Mouse (Mus musculus) limb, embryonic 13.5 days (tissue): ENCODE data around the gene Aatk. TPM values are rescaled to one million over a fixed set of nuclear protein-coding genes. Genes with fewer than 3 reads are reported as not detected.
A peak's percentile ranks its signal among the peaks of the same experiment; 100 is the strongest.

ENCODE experiments used
- ATAC-seq: fragments of 200-750 bp; cut with Nextera tagmentation; 2 replicates; pipeline ENCODE4 v1.8.0; 2017; ENCODE audit warnings: low read depth, moderate number of reproducible peaks, moderate TSS enrichment; ENCODE audit not compliant: low FRiP score
- H3K27ac ChIP-seq: fragments of 300-500 bp; sonication (generic); 2 replicates; pipeline ENCODE4 v1.5.1; 2015; ENCODE audit warnings: inconsistent platforms, mild to moderate bottlenecking, moderate library complexity
- H3K27me3 ChIP-seq: fragments of 300-500 bp; sonication (generic); 2 replicates; pipeline ENCODE4 v1.6.1; 2015; ENCODE audit warnings: mild to moderate bottlenecking, inconsistent platforms
- H3K36me3 ChIP-seq: fragments of 300-500 bp; sonication (generic); 2 replicates; pipeline ENCODE4 v1.6.1; 2015; ENCODE audit warnings: inconsistent platforms, mild to moderate bottlenecking, moderate library complexity
- H3K4me1 ChIP-seq: fragments of 300-500 bp; sonication (generic); 2 replicates; pipeline ENCODE4 v1.6.1; 2015; ENCODE audit warnings: inconsistent platforms
- H3K4me2 ChIP-seq: fragments of 300-500 bp; sonication (generic); replicated peaks from 2 replicates; pipeline ENCODE4 v1.6.1; 2015; ENCODE audit warnings: inconsistent platforms, mild to moderate bottlenecking, moderate library complexity
- H3K4me3 ChIP-seq: fragments of 300-500 bp; sonication (generic); 2 replicates; pipeline ENCODE4 v1.5.1; 2015; ENCODE audit warnings: moderate library complexity, mild to moderate bottlenecking, inconsistent platforms
- H3K9ac ChIP-seq: fragments of 300-500 bp; sonication (generic); 2 replicates; pipeline ENCODE4 v1.6.1; 2015; ENCODE audit warnings: mild to moderate bottlenecking, inconsistent platforms
- H3K9me3 ChIP-seq: fragments of 300-500 bp; sonication (generic); 2 replicates; pipeline ENCODE4 v1.6.1; 2016; ENCODE audit warnings: inconsistent platforms
- WGBS: fragments of 180-500 bp; shearing (Covaris S2); methylation state at CpG from one replicate; pipeline ENCODE4 v1.1.7; 2015; 5-methylcytosine and 5-hydroxymethylcytosine counted together
- polyA plus RNA-seq: library from polyadenylated mRNA; unstranded; fragments of >200 nt; fragmentation: Nextera tagmentation; extraction: Ambion mirVana; gene quantifications from 2 replicates; pipeline ENCODE4 v1.2.1, GENCODE M21; 2015

The Aatk gene
- polyA plus RNA-seq, 1 experiment from 2014 or later: 6.1 TPM

- Histone ChIP-seq H3K9me3 (no peaks in the 10 kb centered on the region), H3K36me3 (no peaks in the 10 kb centered on the region), H3K27me3 (peaks cover 38% of the 10 kb centered on the region), H3K4me3 (peak overlapping the region; percentile 69), H3K4me1 (peaks cover 38% of the 10 kb centered on the region), H3K9ac (no peak overlapping the region; the same call in 1 of the 2 replicates), H3K4me2 (peak overlapping the region; percentile 90), H3K27ac (no peak overlapping the region)
- ATAC-seq: no peak
- WGBS: 2% methylated on average over 23 of the region's 23 CpGs
Observed at GRCm38 (mm10) chr11:120048252-120048556, 1.2 kb upstream of the Aatk start.

GRCm38 (mm10) chr11:120047531-120048251, 724 bp upstream of the Aatk start:
- peak overlapping the region; percentile 79 for H3K9ac ChIP-seq
- H3K4me3 ChIP-seq: peak overlapping the region; percentile 69
- H3K9me3 ChIP-seq: no peaks in the 10 kb centered on the region
- no peak overlapping the region for H3K27ac ChIP-seq
- H3K27me3 ChIP-seq: peaks cover 38% of the 10 kb centered on the region
- no peaks in the 10 kb centered on the region for H3K36me3 ChIP-seq
- WGBS: 11% methylated on average over 23 of the region's 23 CpGs
- peaks cover 38% of the 10 kb centered on the region for H3K4me1 ChIP-seq
- 0 out of 2 replicates have a peak, but pooled peaks have one; percentile 15 for ATAC-seq
- H3K4me2 ChIP-seq: peak overlapping the region; percentile 90

- H3K4me2 ChIP-seq: peak overlapping the region; percentile 90
- peaks cover 39% of the 10 kb centered on the region for H3K4me1 ChIP-seq
- H3K36me3 ChIP-seq: no peaks in the 10 kb centered on the region
- H3K9ac ChIP-seq: peak overlapping the region; percentile 79
- no peak overlapping the region for H3K27ac ChIP-seq
- H3K9me3 ChIP-seq: no peaks in the 10 kb centered on the region
- H3K4me3 ChIP-seq: peak overlapping the region; percentile 69
- WGBS: 41% methylated on average over 11 of the region's 11 CpGs
- ATAC-seq: no peak
- H3K27me3 ChIP-seq: peaks cover 38% of the 10 kb centered on the region
Observed at GRCm38 (mm10) chr11:120045839-120046552, 971 bp downstream of the Aatk start.

- peak overlapping the region; percentile 79; the same call in 1 of the 2 replicates for H3K9ac ChIP-seq
- H3K36me3 ChIP-seq: no peaks in the 10 kb centered on the region
- peaks cover 37% of the 10 kb centered on the region for H3K27me3 ChIP-seq
- ATAC-seq: no peak
- peaks cover 37% of the 10 kb centered on the region for H3K4me1 ChIP-seq
- H3K4me3 ChIP-seq: no peak overlapping the region
- H3K9me3 ChIP-seq: no peaks in the 10 kb centered on the region
- H3K27ac ChIP-seq: no peak overlapping the region
- peak overlapping the region; percentile 90 for H3K4me2 ChIP-seq
- 48% methylated on average over 4 of the region's 4 CpGs for WGBS
Observed at GRCm38 (mm10) chr11:120045341-120045740, 1.6 kb downstream of the Aatk start.

GRCm38 (mm10) chr11:120042141-120042838, 4.7 kb downstream of the Aatk start:
- no peak overlapping the region; the same call in 1 of the 2 replicates for H3K27ac ChIP-seq
- no peaks in the 10 kb centered on the region for H3K36me3 ChIP-seq
- no peak overlapping the region for H3K4me3 ChIP-seq
- peaks cover 24% of the 10 kb centered on the region for H3K4me1 ChIP-seq
- ATAC-seq: no peak
- peak overlapping the region; percentile 43; the same call in 1 of the 2 replicates for H3K9ac ChIP-seq
- no peaks in the 10 kb centered on the region for H3K9me3 ChIP-seq
- peaks cover 11% of the 10 kb centered on the region for H3K27me3 ChIP-seq
- no peak overlapping the region for H3K4me2 ChIP-seq
- WGBS: 77% methylated on average over 7 of the region's 7 CpGs

GRCm38 (mm10) chr11:120041191-120042123, 5.5 kb downstream of the Aatk start:
- WGBS: 53% methylated on average over 13 of the region's 13 CpGs
- Histone ChIP-seq H3K36me3 (no peaks in the 10 kb centered on the region), H3K27ac (no peak overlapping the region), H3K4me2 (no peak overlapping the region), H3K27me3 (peaks cover 8% of the 10 kb centered on the region), H3K9ac (peak overlapping the region; percentile 43; the same call in 1 of the 2 replicates), H3K4me1 (peaks cover 21% of the 10 kb centered on the region), H3K4me3 (no peak overlapping the region), H3K9me3 (no peaks in the 10 kb centered on the region)
- no peak for ATAC-seq

GRCm38 (mm10) chr11:120040440-120040839, 6.5 kb downstream of the Aatk start:
- H3K4me3 ChIP-seq: no peak overlapping the region
- H3K27me3 ChIP-seq: no peaks in the 10 kb centered on the region
- H3K4me1 ChIP-seq: peaks cover 11% of the 10 kb centered on the region
- H3K27ac ChIP-seq: no peak overlapping the region
- peaks cover 4% of the 10 kb centered on the region; the same call in 1 of the 2 replicates for H3K9me3 ChIP-seq
- H3K9ac ChIP-seq: no peak overlapping the region
- no peaks in the 10 kb centered on the region for H3K36me3 ChIP-seq
- H3K4me2 ChIP-seq: no peak overlapping the region
- ATAC-seq: no peak
- WGBS: 79% methylated on average over 8 of the region's 8 CpGs

GRCm38 (mm10) chr11:120039581-120039980, 7.4 kb downstream of the Aatk start:
- H3K4me1 ChIP-seq: peaks cover 7% of the 10 kb centered on the region; the same call in 1 of the 2 replicates
- H3K9ac ChIP-seq: no peak overlapping the region
- H3K36me3 ChIP-seq: no peaks in the 10 kb centered on the region
- peaks cover 5% of the 10 kb centered on the region; the same call in 1 of the 2 replicates for H3K9me3 ChIP-seq
- ATAC-seq: no peak
- 45% methylated on average over 4 of the region's 4 CpGs for WGBS
- H3K27ac ChIP-seq: no peak overlapping the region
- H3K4me2 ChIP-seq: no peak overlapping the region
- no peaks in the 10 kb centered on the region for H3K27me3 ChIP-seq
- H3K4me3 ChIP-seq: no peak overlapping the region

- no peak overlapping the region for H3K9ac ChIP-seq
- H3K27ac ChIP-seq: no peak overlapping the region; the same call in 1 of the 2 replicates
- 67% methylated on average over 5 of the region's 5 CpGs for WGBS
- H3K4me1 ChIP-seq: peaks cover 10% of the 10 kb centered on the region; the same call in 1 of the 2 replicates
- no peaks in the 10 kb centered on the region for H3K27me3 ChIP-seq
- no peak for ATAC-seq
- H3K4me2 ChIP-seq: no peak overlapping the region
- H3K36me3 ChIP-seq: no peaks in the 10 kb centered on the region
- H3K9me3 ChIP-seq: peaks cover 5% of the 10 kb centered on the region; the same call in 1 of the 2 replicates
- H3K4me3 ChIP-seq: no peak overlapping the region
Observed at GRCm38 (mm10) chr11:120034762-120035161, 12.2 kb downstream of the Aatk start.

GRCm38 (mm10) chr11:120034306-120034705, 12.7 kb downstream of the Aatk start:
- H3K27me3 ChIP-seq: no peaks in the 10 kb centered on the region
- H3K9me3 ChIP-seq: peaks cover 5% of the 10 kb centered on the region; the same call in 1 of the 2 replicates
- no peak overlapping the region for H3K27ac ChIP-seq
- H3K4me1 ChIP-seq: peaks cover 10% of the 10 kb centered on the region; the same call in 1 of the 2 replicates
- no peaks in the 10 kb centered on the region for H3K36me3 ChIP-seq
- no peak overlapping the region for H3K4me2 ChIP-seq
- no peak overlapping the region for H3K4me3 ChIP-seq
- no peak for ATAC-seq
- WGBS: 20% methylated on average over 3 of the region's 3 CpGs
- no peak overlapping the region for H3K9ac ChIP-seq

GRCm38 (mm10) chr11:120033473-120033872, 13.5 kb downstream of the Aatk start:
- Histone ChIP-seq H3K4me1 (peaks cover 10% of the 10 kb centered on the region; the same call in 1 of the 2 replicates), H3K9me3 (peaks cover 5% of the 10 kb centered on the region; the same call in 1 of the 2 replicates), H3K9ac (no peak overlapping the region), H3K4me3 (no peak overlapping the region), H3K36me3 (no peaks in the 10 kb centered on the region), H3K27me3 (no peaks in the 10 kb centered on the region), H3K4me2 (no peak overlapping the region), H3K27ac (no peak overlapping the region)
- WGBS: 68% methylated on average over 3 of the region's 3 CpGs
- no peak for ATAC-seq
